Mouse (Mus musculus) kidney, adult 2 months (tissue): Measurements from ENCODE around the gene Ctsz. TPM values are rescaled to one million over a fixed set of nuclear protein-coding genes. Genes with fewer than 3 reads are reported as not detected.

Experiments used
- DNase-seq: peaks from one replicate; pipeline ENCODE4 v3.0.0; 2021
- H3K27ac ChIP-seq: fragments of 200-500 bp; 2 replicates; pipeline ENCODE4 v1.5.1; 2012; ENCODE audit warnings: low read depth, low read length, control low read depth, inconsistent platforms; ENCODE audit not compliant: insufficient read depth
- H3K27me3 ChIP-seq: fragments of 200-500 bp; replicated peaks from 2 replicates; pipeline ENCODE4 v1.6.1; 2012; ENCODE audit warnings: mild to moderate bottlenecking, moderate library complexity, low read length, inconsistent platforms; ENCODE audit not compliant: control insufficient read depth, insufficient read depth
- H3K36me3 ChIP-seq: fragments of 200-500 bp; 2 replicates; pipeline ENCODE4 v1.6.1; 2012; ENCODE audit warnings: mild to moderate bottlenecking, moderate library complexity, low read length, inconsistent platforms; ENCODE audit not compliant: control insufficient read depth, insufficient read depth
- H3K4me1 ChIP-seq: fragments of 200-500 bp; 2 replicates; pipeline ENCODE4 v1.6.1; 2011; ENCODE audit warnings: low read length; ENCODE audit not compliant: control insufficient read depth, insufficient read depth
- H3K4me3 ChIP-seq: fragments of 200-500 bp; 2 replicates; pipeline ENCODE4 v1.5.1; 2011; ENCODE audit warnings: mild to moderate bottlenecking, low read depth, low read length, control low read depth; ENCODE audit not compliant: insufficient read depth
- CTCF ChIP-seq: fragments of 200-500 bp; conservative IDR thresholded peaks from 2 replicates; pipeline ENCODE4 v1.5.1; 2011; ENCODE audit warnings: low read depth, mild to moderate bottlenecking, control low read depth, low read length, moderate library complexity, mixed read lengths; ENCODE audit not compliant: insufficient read depth, insufficient read length
- POLR2A ChIP-seq: fragments of 200-500 bp; IDR thresholded peaks from one replicate; pipeline ENCODE4 v1.6.1; 2011; ENCODE audit warnings: low read depth, low read length, control low read depth
- WGBS: fragments of 180-500 bp; shearing (Covaris S2); methylation state at CpG from one replicate; pipeline ENCODE4 v1.1.7; 2018; 5-methylcytosine and 5-hydroxymethylcytosine counted together
- polyA plus RNA-seq: library from polyadenylated mRNA; depleted of rRNA; stranded (reverse); fragments of >200 nt; gene quantifications from 2 replicates; pipeline ENCODE4 v1.2.3, GENCODE M21; 2012

Ctsz gene
- polyA plus RNA-seq, 1 experiment, result 268 TPM

GRCm38 (mm10) chr2:174434943-174435342, 3.9 kb downstream of the Ctsz start:
- no peaks in the 10 kb centered on the region for H3K36me3 ChIP-seq
- no peaks in the 10 kb centered on the region for H3K27me3 ChIP-seq
- no peak for DNase-seq
- TF ChIP-seq POLR2A, result no peak
- H3K4me3 ChIP-seq, result no peak overlapping the region
- WGBS, result 97% methylated on average over 9 of the region's 9 CpGs
- no peaks in the 10 kb centered on the region; the same call in 1 of the 2 replicates for H3K4me1 ChIP-seq
- H3K27ac ChIP-seq, result no peak overlapping the region

DNA sequence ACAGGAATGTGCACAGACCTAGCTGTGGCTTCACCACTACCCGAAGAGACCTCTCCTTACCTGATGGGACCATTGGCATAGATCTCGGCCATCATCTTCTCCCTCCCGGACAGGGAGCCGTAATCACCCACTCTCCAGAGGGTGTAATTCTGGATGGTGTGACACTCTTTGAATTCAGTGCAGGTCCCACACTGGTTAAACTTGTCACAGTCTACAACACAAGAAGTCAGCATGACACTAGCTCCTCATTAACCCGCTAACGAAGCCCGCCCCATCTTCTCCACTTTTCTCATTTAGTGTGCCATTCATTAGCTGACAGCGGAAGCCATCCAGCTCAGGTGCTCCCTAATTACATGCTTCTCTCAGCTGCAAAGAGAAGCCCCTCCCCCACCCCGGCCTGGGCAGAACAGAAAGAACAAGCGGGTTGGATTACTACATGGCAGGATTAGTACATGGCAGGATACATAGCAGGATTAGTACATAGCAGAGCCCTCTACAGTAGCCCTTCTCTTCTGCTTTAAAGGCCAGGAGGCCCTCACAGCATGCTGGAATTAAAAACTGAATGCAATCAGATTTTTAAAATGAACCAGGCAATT, 9.7 kb downstream of the Ctsz start:
- DNase-seq, result no peak
- Histone ChIP-seq H3K27me3 (no peaks in the 10 kb centered on the region), H3K27ac (no peak overlapping the region), H3K36me3 (no peaks in the 10 kb centered on the region), H3K4me1 (peaks cover 3% of the 10 kb centered on the region; the same call in 1 of the 2 replicates), H3K4me3 (no peak overlapping the region)
- 86% methylated on average over 10 of the region's 10 CpGs for WGBS
- no peak for TF ChIP-seq CTCF
- no peak for TF ChIP-seq POLR2A

- H3K27ac ChIP-seq, result no peak overlapping the region
- no peak overlapping the region for H3K4me3 ChIP-seq
- WGBS, result 65% methylated on average over 18 of the region's 18 CpGs
- H3K27me3 ChIP-seq, result no peaks in the 10 kb centered on the region
- peak; percentile 65 for DNase-seq
- peaks cover 3% of the 10 kb centered on the region; the same call in 1 of the 2 replicates for H3K4me1 ChIP-seq
- no peaks in the 10 kb centered on the region for H3K36me3 ChIP-seq
- TF ChIP-seq POLR2A, result no peak
- no peak for TF ChIP-seq CTCF
Measured at GRCm38 (mm10) chr2:174428076-174428835, 10.6 kb downstream of the Ctsz start.

DNA sequence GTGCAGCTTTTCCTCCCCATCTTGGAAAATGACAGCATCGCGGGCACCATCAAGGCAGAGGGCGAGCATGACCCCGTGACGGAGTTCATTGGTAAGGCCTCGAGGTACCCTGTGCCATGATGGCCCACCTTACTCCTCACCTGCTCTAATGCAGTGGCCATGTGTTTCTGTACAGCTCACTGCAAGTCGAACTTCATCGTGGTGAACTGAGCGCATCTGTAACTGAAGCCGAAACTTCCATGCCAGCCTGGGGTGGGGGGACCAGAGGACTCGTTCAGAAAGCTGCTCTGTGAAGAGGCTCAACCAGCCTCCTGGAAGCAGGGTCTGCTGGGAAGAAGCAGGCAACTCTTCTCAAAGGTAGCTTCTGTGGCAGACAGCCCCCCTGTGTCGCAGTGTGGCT, 12.0 kb downstream of the Ctsz start:
- Histone ChIP-seq H3K36me3 (no peaks in the 10 kb centered on the region), H3K27ac (no peak overlapping the region), H3K27me3 (no peaks in the 10 kb centered on the region), H3K4me3 (no peak overlapping the region), H3K4me1 (peaks cover 3% of the 10 kb centered on the region; the same call in 1 of the 2 replicates)
- no peak for DNase-seq
- TF ChIP-seq CTCF (no peak), POLR2A (no peak)
- 83% methylated on average over 12 of the region's 12 CpGs for WGBS

DNA sequence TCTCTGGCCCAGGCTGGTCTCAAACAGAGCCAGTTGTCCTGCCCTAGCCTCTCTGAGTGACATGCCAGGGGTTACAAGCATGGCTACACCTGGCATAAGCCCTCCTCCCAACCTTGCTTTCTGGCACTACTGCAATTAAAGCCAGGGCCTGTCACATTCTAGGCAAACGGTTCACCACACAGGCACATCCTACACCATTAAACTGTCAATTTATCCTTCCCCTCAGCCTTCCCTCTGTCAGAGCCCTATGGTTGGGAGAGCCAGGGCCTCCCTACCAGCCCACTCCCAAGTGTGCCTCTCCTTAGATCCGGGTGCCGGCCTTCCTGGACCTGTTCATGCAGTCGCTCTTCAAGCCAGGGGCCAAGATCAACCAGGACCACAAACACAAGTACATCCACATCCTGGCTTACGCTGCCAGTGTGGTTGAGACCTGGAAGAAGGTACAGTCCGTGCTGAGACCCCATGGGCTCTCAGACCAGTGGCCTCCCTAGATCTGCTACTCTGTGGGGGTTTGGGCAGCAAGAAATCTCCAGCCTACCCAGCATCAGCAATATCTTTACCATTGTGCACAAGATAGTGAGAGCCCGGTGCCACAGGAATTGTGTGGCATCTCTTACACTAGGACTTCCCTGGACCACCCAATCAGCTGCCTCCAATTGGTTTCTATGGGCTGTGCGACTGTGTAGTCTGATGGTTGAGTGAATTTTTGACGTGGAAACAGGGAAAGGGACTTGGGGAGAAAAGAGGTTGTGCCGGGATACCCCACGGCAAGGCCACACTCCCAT, 14.3 kb downstream of the Ctsz start:
- H3K4me3 ChIP-seq, result no peak overlapping the region
- no peaks in the 10 kb centered on the region for H3K27me3 ChIP-seq
- no peaks in the 10 kb centered on the region for H3K36me3 ChIP-seq
- peaks cover 3% of the 10 kb centered on the region; the same call in 1 of the 2 replicates for H3K4me1 ChIP-seq
- 80% methylated on average over 11 of the region's 11 CpGs for WGBS
- TF ChIP-seq POLR2A, result no peak
- no peak for TF ChIP-seq CTCF
- no peak overlapping the region for H3K27ac ChIP-seq
- DNase-seq, result no peak

DNA sequence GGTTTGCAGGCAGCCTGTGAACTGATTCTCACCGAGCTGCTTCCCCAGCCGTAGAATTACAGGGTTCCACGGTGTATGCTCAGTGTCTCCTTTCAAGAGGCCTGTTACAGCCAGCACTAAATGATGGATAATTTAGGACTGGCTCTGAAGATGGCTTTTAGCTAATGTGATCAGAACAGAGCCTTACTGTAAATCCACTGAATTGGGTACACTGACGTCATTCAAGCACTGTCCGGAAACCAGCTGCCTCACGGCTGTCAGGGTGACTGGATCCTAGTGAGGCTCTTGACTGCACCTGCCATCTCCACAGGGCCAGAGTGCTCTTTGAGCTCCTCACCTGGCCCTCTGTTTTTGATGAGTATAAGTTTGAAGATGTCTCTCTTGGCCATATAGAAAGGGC, 17.7 kb downstream of the Ctsz start:
- no peaks in the 10 kb centered on the region for H3K27me3 ChIP-seq
- WGBS, result 81% methylated on average over 6 of the region's 6 CpGs
- H3K27ac ChIP-seq, result no peak overlapping the region
- TF ChIP-seq POLR2A (no peak), CTCF (no peak)
- peaks cover 4% of the 10 kb centered on the region; the same call in 1 of the 2 replicates for H3K4me1 ChIP-seq
- H3K4me3 ChIP-seq, result no peak overlapping the region
- H3K36me3 ChIP-seq, result no peaks in the 10 kb centered on the region
- DNase-seq, result no peak

- H3K27ac ChIP-seq, result no peak within 1 kb of the TSS
- H3K27me3 ChIP-seq, result no peaks in the 10 kb centered on the region
- WGBS, result under 1% methylated on average over 40 of the region's 40 CpGs
- peak; percentile 96 for DNase-seq
- TF ChIP-seq CTCF (no peak), POLR2A (peak; percentile 30)
- H3K4me3 ChIP-seq, result peak within 1 kb of the TSS; percentile 64
- H3K4me1 ChIP-seq, result peaks cover 4% of the 10 kb centered on the region; the same call in 1 of the 2 replicates
- H3K36me3 ChIP-seq, result no peaks in the 10 kb centered on the region
Measured at GRCm38 (mm10) chr2:174415731-174416310, 23.0 kb downstream of the Ctsz start, which contains the start of gene Nelfcd. Gene Nelfcd, plus strand, starts transcription at chr2:174415804.
